Mouse (Mus musculus) MEL (cell line): Measurements from ENCODE around the gene Gnai2. TPM values are rescaled to one million over a fixed set of nuclear protein-coding genes. Genes with fewer than 3 reads are reported as not detected.

Source experiments
- DNase-seq: peaks from one replicate; pipeline ENCODE4 v3.0.0; 2011; ENCODE audit warnings: low read depth, low spot score
- H3K27ac ChIP-seq: 2 replicates; pipeline ENCODE4 v1.5.1; 2012; ENCODE audit warnings: low read depth, mild to moderate bottlenecking, control low read depth, low read length, moderate library complexity; ENCODE audit not compliant: control insufficient read depth
- H3K27me3 ChIP-seq, 2 experiments: fragments of 150-350 bp in 1 of 2; sonication (generic) in 1 of 2; 2 replicates each; pipeline ENCODE4 v1.6.1; 2012; ENCODE audit warnings: low read length in 2 of 2, mild to moderate bottlenecking in 2 of 2, improper control_type of control experiment in 1 of 2, moderate library complexity in 1 of 2; ENCODE audit not compliant: insufficient read depth in 2 of 2, control insufficient read depth in 1 of 2
- H3K36me3 ChIP-seq, 2 experiments: 2 replicates each; pipeline ENCODE4 v1.6.1; 2012 to 2014; ENCODE audit warnings: low read length in 2 of 2, improper control_type of control experiment in 1 of 2, inconsistent platforms in 1 of 2, mild to moderate bottlenecking in 1 of 2; ENCODE audit not compliant: insufficient read depth in 2 of 2, control insufficient read depth in 1 of 2
- H3K4me1 ChIP-seq, 2 experiments: fragments of 150-350 bp in 1 of 2; sonication (generic) in 1 of 2; 2 replicates each; pipeline ENCODE4 v1.6.1; 2012; ENCODE audit warnings: low read length in 2 of 2, improper control_type of control experiment in 1 of 2, mild to moderate bottlenecking in 1 of 2; ENCODE audit not compliant: insufficient read depth in 2 of 2, control insufficient read depth in 1 of 2
- H3K4me3 ChIP-seq, 2 experiments: fragments of 150-350 bp in 1 of 2; sonication (generic) in 1 of 2; 2 replicates each; pipeline ENCODE4 v1.5.1; 2012; ENCODE audit warnings: low read depth in 2 of 2, low read length in 2 of 2, mild to moderate bottlenecking in 2 of 2, moderate library complexity in 2 of 2, control low read depth in 1 of 2, improper control_type of control experiment in 1 of 2; ENCODE audit not compliant: control insufficient read depth in 1 of 2, insufficient read depth in 1 of 2
- H3K79me2 ChIP-seq: 2 replicates; pipeline ENCODE4 v1.6.1; 2012; ENCODE audit warnings: mild to moderate bottlenecking, low read length, moderate library complexity; ENCODE audit not compliant: control insufficient read depth, poor library complexity, insufficient read depth
- H3K9ac ChIP-seq: 2 replicates; pipeline ENCODE4 v1.6.1; 2012; ENCODE audit warnings: low read depth, mild to moderate bottlenecking, control low read depth, low read length, moderate library complexity; ENCODE audit not compliant: control insufficient read depth, poor library complexity, severe bottlenecking
- H3K9me3 ChIP-seq: fragments of 150-350 bp; sonication (generic); replicated peaks from 2 replicates; pipeline ENCODE4 v1.6.1; 2012; ENCODE audit warnings: mild to moderate bottlenecking, low read length, improper control_type of control experiment, moderate library complexity; ENCODE audit not compliant: insufficient read depth
- CHD1 ChIP-seq: IDR thresholded peaks from 2 replicates; pipeline ENCODE4 v1.6.1; 2012; ENCODE audit warnings: low read depth, mild to moderate bottlenecking, inconsistent platforms, low read length, improper control_type of control experiment
- CHD2 ChIP-seq: IDR thresholded peaks from 2 replicates; pipeline ENCODE4 v1.6.1; 2011; ENCODE audit warnings: low read length, improper control_type of control experiment
- ELF1 ChIP-seq: IDR thresholded peaks from 2 replicates; pipeline ENCODE4 v1.6.1; 2014; ENCODE audit warnings: low read depth, mild to moderate bottlenecking, inconsistent platforms, low read length, improper control_type of control experiment, moderate library complexity
- EP300 ChIP-seq, 2 experiments: IDR thresholded peaks; 2 replicates each; pipeline ENCODE4 v1.6.1; 2011; ENCODE audit warnings: improper control_type of control experiment in 2 of 2, low read length in 2 of 2, low read depth in 1 of 2, mild to moderate bottlenecking in 1 of 2
- ETS1 ChIP-seq: IDR thresholded peaks from 2 replicates; pipeline ENCODE4 v1.6.1; 2012; ENCODE audit warnings: low read depth, mild to moderate bottlenecking, inconsistent platforms, low read length, improper control_type of control experiment, moderate library complexity
- JUND ChIP-seq: IDR thresholded peaks from 2 replicates; pipeline ENCODE4 v1.6.1; 2011; ENCODE audit warnings: low read depth, mild to moderate bottlenecking, improper control_type of control experiment, low read length
- KAT2A ChIP-seq: conservative IDR thresholded peaks from 2 replicates; pipeline ENCODE4 v1.6.1; 2012; ENCODE audit warnings: low read depth, low read length, improper control_type of control experiment, inconsistent platforms
- MAFK ChIP-seq: IDR thresholded peaks from 2 replicates; pipeline ENCODE4 v1.6.1; 2011; ENCODE audit warnings: low read depth, mild to moderate bottlenecking, low read length, improper control_type of control experiment, borderline replicate concordance
- MAX ChIP-seq: IDR thresholded peaks from 2 replicates; pipeline ENCODE4 v1.6.1; 2011; ENCODE audit warnings: low read length, improper control_type of control experiment
- MAZ ChIP-seq: IDR thresholded peaks from 2 replicates; pipeline ENCODE4 v1.6.1; 2012; ENCODE audit warnings: low read depth, mild to moderate bottlenecking, inconsistent platforms, low read length, improper control_type of control experiment
- MEF2A ChIP-seq: IDR thresholded peaks from 2 replicates; pipeline ENCODE4 v1.6.1; 2014; ENCODE audit warnings: low read depth, mild to moderate bottlenecking, inconsistent platforms, low read length, improper control_type of control experiment; ENCODE audit not compliant: poor library complexity, insufficient replicate concordance, severe bottlenecking; ENCODE audit errors: extremely low read depth
- MXI1 ChIP-seq: IDR thresholded peaks from 2 replicates; pipeline ENCODE4 v1.6.1; 2011; ENCODE audit warnings: mild to moderate bottlenecking, low read depth, low read length, improper control_type of control experiment
- NELFE ChIP-seq: IDR thresholded peaks from 2 replicates; pipeline ENCODE4 v1.6.1; 2011; ENCODE audit warnings: low read depth, low read length, improper control_type of control experiment
- NRF1 ChIP-seq: IDR thresholded peaks from 2 replicates; pipeline ENCODE4 v1.6.1; 2014; ENCODE audit warnings: low read depth, mild to moderate bottlenecking, inconsistent platforms, low read length, improper control_type of control experiment, moderate library complexity; ENCODE audit not compliant: poor library complexity, insufficient read depth, severe bottlenecking
- POLR2A ChIP-seq, 2 experiments: IDR thresholded peaks; 2 replicates each; pipeline ENCODE4 v1.6.1; 2011 to 2012; ENCODE audit warnings: low read length in 2 of 2, mild to moderate bottlenecking in 2 of 2, control low read depth in 1 of 2, improper control_type of control experiment in 1 of 2, low read depth in 1 of 2, moderate library complexity in 1 of 2; ENCODE audit not compliant: control insufficient read depth in 1 of 2, insufficient read depth in 1 of 2, poor library complexity in 1 of 2
- POLR2AphosphoS2 ChIP-seq: IDR thresholded peaks from 2 replicates; pipeline ENCODE4 v1.6.1; 2011; ENCODE audit warnings: low read length, improper control_type of control experiment
- RAD21 ChIP-seq: IDR thresholded peaks from 2 replicates; pipeline ENCODE4 v1.6.1; 2011; ENCODE audit warnings: mild to moderate bottlenecking, low read depth, low read length, improper control_type of control experiment
- RCOR1 ChIP-seq: IDR thresholded peaks from 2 replicates; pipeline ENCODE4 v1.6.1; 2012; ENCODE audit warnings: low read depth, mild to moderate bottlenecking, inconsistent platforms, low read length, improper control_type of control experiment
- SMC3 ChIP-seq: IDR thresholded peaks from 2 replicates; pipeline ENCODE4 v1.6.1; 2011; ENCODE audit warnings: low read depth, low read length, improper control_type of control experiment
- TAL1 ChIP-seq: IDR thresholded peaks from 2 replicates; pipeline ENCODE4 v1.6.1; 2012; ENCODE audit warnings: mild to moderate bottlenecking, inconsistent platforms, low read length, moderate library complexity, mixed read lengths
- UBTF ChIP-seq: IDR thresholded peaks from 2 replicates; pipeline ENCODE4 v1.6.1; 2012; ENCODE audit warnings: low read depth, mild to moderate bottlenecking, inconsistent platforms, low read length, improper control_type of control experiment, moderate library complexity, borderline replicate concordance; ENCODE audit not compliant: insufficient read depth
- USF1 ChIP-seq: IDR thresholded peaks from 2 replicates; pipeline ENCODE4 v1.6.1; 2014; ENCODE audit warnings: low read depth, mild to moderate bottlenecking, inconsistent platforms, low read length, improper control_type of control experiment, moderate library complexity
- USF2 ChIP-seq, 2 experiments: IDR thresholded peaks; 2 replicates each; pipeline ENCODE4 v1.6.1; 2011 to 2012; ENCODE audit warnings: improper control_type of control experiment in 2 of 2, low read length in 2 of 2, borderline replicate concordance in 1 of 2, inconsistent platforms in 1 of 2, low read depth in 1 of 2, mild to moderate bottlenecking in 1 of 2; ENCODE audit not compliant: insufficient read depth in 1 of 2
- ZMIZ1 ChIP-seq: IDR thresholded peaks from 2 replicates; pipeline ENCODE4 v1.6.1; 2012; ENCODE audit warnings: low read depth, mild to moderate bottlenecking, inconsistent platforms, low read length, improper control_type of control experiment, moderate library complexity
- polyA plus RNA-seq, 2 experiments: library from polyadenylated mRNA; stranded (reverse) in 1 of 2; unstranded in 1 of 2; fragments of >175 nt in 1 of 2; fragments of >200 nt in 1 of 2; gene quantifications; 2 replicates each; pipeline versions ENCODE4 v1.2.1 to v1.2.4; 2012; ENCODE audit warnings: low replicate concordance in 2 of 2, low read depth in 1 of 2; ENCODE audit not compliant: insufficient read length in 2 of 2, insufficient read depth in 1 of 2, missing spikeins in 1 of 2
- total RNA-seq: library from RNA; depleted of rRNA; stranded (reverse); fragments of 300-350 nt; gene quantifications from 2 replicates; pipeline ENCODE4 v1.2.3, GENCODE M21; 2012

Gene Gnai2
- total and polyA plus RNA-seq, 3 experiments = 129 to 335 (median 137) TPM

DNA sequence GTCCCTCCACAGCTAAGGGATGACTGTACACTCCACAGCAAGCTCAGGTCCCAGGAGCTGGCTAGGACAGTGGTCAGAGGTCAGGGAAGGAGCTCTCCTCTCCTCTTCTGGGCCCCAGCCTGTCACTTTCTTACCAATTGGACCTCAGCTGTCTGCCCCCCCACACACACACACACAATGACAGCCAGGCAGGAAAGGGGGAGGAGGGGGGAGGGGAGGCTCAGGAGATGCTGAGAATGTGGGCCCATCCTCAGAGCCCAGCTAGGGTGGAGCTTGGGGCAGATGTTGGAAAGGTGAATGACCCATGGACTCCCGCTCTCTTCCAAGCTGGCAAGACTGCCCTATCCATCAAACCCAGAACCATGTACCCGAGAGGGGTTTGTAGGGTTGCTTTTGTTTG, 28.1 kb downstream of the Gnai2 start:
- H3K4me1 ChIP-seq = peaks cover 2 to 29% of the 10 kb centered on the region in 2 experiments; a peak in 3 of 4 replicates
- no peaks in the 10 kb centered on the region; the same call in 1 of the 2 replicates for H3K79me2 ChIP-seq

DNA sequence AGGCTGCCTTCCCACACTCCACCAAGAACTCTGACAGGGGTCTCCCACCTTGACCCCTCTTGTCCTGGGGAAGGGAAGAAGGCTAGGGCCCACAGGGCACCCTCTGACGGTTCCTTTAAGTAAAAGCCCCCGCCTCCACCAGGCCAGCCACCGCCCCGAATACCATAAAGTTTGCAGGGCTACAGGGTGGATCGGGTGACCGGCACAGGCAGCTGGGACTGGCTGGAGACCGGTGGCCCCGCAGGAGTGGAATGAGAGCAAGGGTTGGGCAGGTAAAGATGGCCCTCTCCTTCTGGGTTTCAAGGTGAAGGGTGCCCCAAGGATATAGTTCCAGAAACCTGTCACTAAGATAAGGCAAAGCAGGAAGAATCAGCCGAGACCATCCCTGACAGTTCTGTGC, 28.6 kb downstream of the Gnai2 start:
- Histone ChIP-seq H3K9ac (no peak overlapping the region), H3K4me3 (no peak overlapping the region), H3K27me3 (no peaks in the 10 kb centered on the region), H3K36me3 (peaks cover 0 to 10% of the 10 kb centered on the region in 2 experiments; a peak in 2 of 4 replicates), H3K27ac (no peak overlapping the region), H3K9me3 (no peaks in the 10 kb centered on the region), H3K4me1 (peaks cover 0 to 27% of the 10 kb centered on the region in 2 experiments; a peak in 3 of 4 replicates), H3K79me2 (no peaks in the 10 kb centered on the region; the same call in 1 of the 2 replicates)
- DNase-seq = no peak
- no peak for TF ChIP-seq KAT2A
- no peak for TF ChIP-seq USF2 (IDR thresholded peaks at IDR 0.05; ENCODE audit: borderline replicate concordance in 1 of 2, insufficient read depth in 1 of 2, low read depth in 1 of 2, low read length in 2 of 2)
- TF ChIP-seq ETS1 = no peak
- TF ChIP-seq RAD21 = no peak
- TF ChIP-seq ZMIZ1 = no peak
- TF ChIP-seq RCOR1 = no peak
- no peak for TF ChIP-seq USF1

More for the DNA sequence above, 28.1 kb downstream of the Gnai2 start:
- Histone ChIP-seq H3K9ac (no peak overlapping the region), H3K4me3 (no peak overlapping the region), H3K27ac (no peak overlapping the region), H3K36me3 (peaks cover 0 to 14% of the 10 kb centered on the region in 2 experiments; a peak in 2 of 4 replicates), H3K27me3 (no peaks in the 10 kb centered on the region), H3K9me3 (no peaks in the 10 kb centered on the region)
- TF ChIP-seq MXI1 (no peak), CHD1 (no peak), MAX (no peak)
- no peak for DNase-seq

DNA sequence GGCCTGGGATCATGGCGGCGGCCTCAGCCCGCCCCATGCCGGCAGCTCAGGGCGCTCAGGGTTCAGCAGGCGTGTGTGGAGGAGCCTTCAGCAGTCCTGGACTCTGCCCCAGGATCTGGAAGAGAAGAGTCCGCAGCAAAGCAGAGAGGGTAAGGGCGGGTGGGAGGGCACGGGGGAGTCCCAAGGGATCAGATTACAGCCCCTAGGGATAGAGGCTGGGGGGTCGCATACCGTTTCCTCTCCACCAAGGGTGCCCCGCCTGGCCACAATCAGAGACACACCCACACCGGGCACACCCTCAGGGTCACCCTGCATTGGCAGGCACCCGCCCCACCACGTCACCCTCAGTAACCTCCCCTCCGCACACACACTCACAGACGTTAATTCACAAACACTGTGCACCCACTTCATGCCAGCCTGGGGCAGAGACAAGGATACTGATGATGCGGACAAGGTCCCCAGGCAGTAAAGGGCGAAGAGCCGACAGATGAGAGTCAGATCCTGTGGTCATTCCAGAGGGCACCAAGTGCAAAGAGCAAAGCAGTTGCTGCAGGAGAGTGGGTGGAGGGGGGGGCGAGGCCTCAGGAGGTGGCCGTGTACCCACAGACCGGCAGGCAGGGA, 30.0 kb downstream of the Gnai2 start:
- no peak for TF ChIP-seq MAFK
- TF ChIP-seq USF1 = no peak
- no peak for TF ChIP-seq POLR2AphosphoS2
- no peak for TF ChIP-seq MAX
- TF ChIP-seq NELFE = no peak
- TF ChIP-seq TAL1 = no peak
- TF ChIP-seq NRF1 = no peak
- TF ChIP-seq ELF1 = no peak
- TF ChIP-seq UBTF = no peak
- TF ChIP-seq CHD2 = no peak
- TF ChIP-seq POLR2A (IDR thresholded peaks at IDR 0.05; ENCODE audit: control insufficient read depth in 1 of 2, insufficient read depth in 1 of 2, low read depth in 1 of 2, low read length in 2 of 2, poor library complexity in 1 of 2) = no peak
- TF ChIP-seq MEF2A = no peak
- no peak for TF ChIP-seq USF2 (IDR thresholded peaks at IDR 0.05; ENCODE audit: borderline replicate concordance in 1 of 2, insufficient read depth in 1 of 2, low read depth in 1 of 2, low read length in 2 of 2)
- no peak for TF ChIP-seq MXI1
- no peak for TF ChIP-seq MAZ
- TF ChIP-seq SMC3 = no peak
- TF ChIP-seq EP300 (IDR thresholded peaks at IDR 0.05; ENCODE audit: low read depth in 1 of 2, low read length in 2 of 2) = no peak
- no peak for TF ChIP-seq JUND
- TF ChIP-seq ETS1 = no peak
- TF ChIP-seq KAT2A = no peak
- Histone ChIP-seq H3K9ac (no peak overlapping the region), H3K79me2 (no peaks in the 10 kb centered on the region; the same call in 1 of the 2 replicates), H3K36me3 (peaks cover 0 to 10% of the 10 kb centered on the region in 2 experiments; a peak in 2 of 4 replicates), H3K27ac (no peak overlapping the region), H3K27me3 (no peaks in the 10 kb centered on the region), H3K4me1 (peaks cover 0 to 23% of the 10 kb centered on the region in 2 experiments; a peak in 3 of 4 replicates), H3K9me3 (no peaks in the 10 kb centered on the region), H3K4me3 (no peak overlapping the region)
- DNase-seq = no peak
